Mouse (Mus musculus) heart, embryonic 15.5 days (tissue): ENCODE measurements around the gene Vrk1. TPM values are rescaled to one million over a fixed set of nuclear protein-coding genes. Genes with fewer than 3 reads are reported as not detected.
A peak's percentile ranks its signal among the peaks of the same experiment; 100 is the strongest.

Experiments
- ATAC-seq: fragments of 200-750 bp; cut with Nextera tagmentation; replicated peaks from 2 replicates; pipeline ENCODE4 v1.8.0; 2017; ENCODE audit warnings: low read depth, moderate TSS enrichment; ENCODE audit not compliant: insufficient number of reproducible peaks, insufficient read depth, low FRiP score
- H3K27ac ChIP-seq: fragments of 300-500 bp; sonication (generic); 2 replicates; pipeline ENCODE4 v1.5.1; 2015; ENCODE audit warnings: mild to moderate bottlenecking, inconsistent platforms
- H3K27me3 ChIP-seq: fragments of 300-500 bp; sonication (generic); 2 replicates; pipeline ENCODE4 v1.6.1; 2015; ENCODE audit warnings: inconsistent platforms
- H3K36me3 ChIP-seq: fragments of 300-500 bp; sonication (generic); 2 replicates; pipeline ENCODE4 v1.6.1; 2015; ENCODE audit warnings: mild to moderate bottlenecking, inconsistent platforms
- H3K4me1 ChIP-seq: fragments of 300-500 bp; sonication (generic); replicated peaks from 2 replicates; pipeline ENCODE4 v1.6.1; 2015; ENCODE audit warnings: inconsistent platforms
- H3K4me2 ChIP-seq: fragments of 300-500 bp; sonication (generic); 2 replicates; pipeline ENCODE4 v1.6.1; 2015; ENCODE audit warnings: inconsistent platforms, mild to moderate bottlenecking, moderate library complexity
- H3K4me3 ChIP-seq: fragments of 300-500 bp; sonication (generic); 2 replicates; pipeline ENCODE4 v1.5.1; 2015; ENCODE audit warnings: mild to moderate bottlenecking, inconsistent platforms
- H3K9ac ChIP-seq: fragments of 300-500 bp; sonication (generic); 2 replicates; pipeline ENCODE4 v1.6.1; 2015; ENCODE audit warnings: mild to moderate bottlenecking, inconsistent platforms
- H3K9me3 ChIP-seq: fragments of 300-500 bp; sonication (generic); replicated peaks from 2 replicates; pipeline ENCODE4 v1.6.1; 2016; ENCODE audit warnings: inconsistent platforms
- WGBS: fragments of 180-500 bp; shearing (Covaris S2); methylation state at CpG from one replicate; pipeline ENCODE4 v1.1.7; 2015; ENCODE audit warnings: mixed read lengths; 5-methylcytosine and 5-hydroxymethylcytosine counted together
- polyA plus RNA-seq: library from polyadenylated mRNA; unstranded; fragments of >200 nt; fragmentation: Nextera tagmentation; extraction: Ambion mirVana; gene quantifications from 2 replicates; pipeline ENCODE4 v1.2.1, GENCODE M21; 2015

Vrk1 gene
- polyA plus RNA-seq, 1 experiment from 2014 or later: 36.7 TPM

DNA sequence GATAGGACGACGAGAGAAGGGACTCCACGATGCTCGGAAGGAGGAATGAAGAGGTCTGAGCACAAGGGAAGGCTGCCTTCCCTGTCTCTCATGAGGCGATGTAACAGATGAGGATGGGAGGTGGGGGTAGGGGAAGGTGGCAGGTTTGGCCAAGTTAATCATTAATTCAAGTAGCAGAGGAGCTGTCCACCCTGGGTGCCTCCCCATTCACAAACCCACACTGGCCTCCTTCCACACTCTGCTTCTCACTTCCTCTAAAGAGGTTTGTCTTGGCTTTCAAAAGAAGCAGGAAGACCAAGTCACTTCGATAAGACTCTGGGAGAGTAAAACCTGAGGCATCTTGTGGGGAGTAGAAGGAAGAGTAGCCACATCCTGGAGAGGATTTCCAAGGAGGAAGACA, 5.3 kb upstream of the Vrk1 start:
- Histone ChIP-seq H3K4me3 (no peak overlapping the region), H3K9me3 (no peaks in the 10 kb centered on the region), H3K4me2 (no peak overlapping the region), H3K4me1 (peaks cover 13% of the 10 kb centered on the region), H3K36me3 (no peaks in the 10 kb centered on the region), H3K9ac (no peak overlapping the region), H3K27me3 (no peaks in the 10 kb centered on the region), H3K27ac (no peak overlapping the region)
- WGBS: 51% methylated on average over 6 of the region's 6 CpGs
- no peak for ATAC-seq

GRCm38 (mm10) chr12:106006218-106006617, 3.8 kb upstream of the Vrk1 start:
- H3K27ac ChIP-seq: no peak overlapping the region
- H3K27me3 ChIP-seq: no peaks in the 10 kb centered on the region
- no peaks in the 10 kb centered on the region for H3K9me3 ChIP-seq
- H3K4me2 ChIP-seq: no peak overlapping the region
- no peak overlapping the region for H3K9ac ChIP-seq
- H3K4me1 ChIP-seq: peaks cover 19% of the 10 kb centered on the region
- H3K4me3 ChIP-seq: no peak overlapping the region
- no peak for ATAC-seq
- WGBS: 74% methylated on average over 6 of the region's 6 CpGs
- no peaks in the 10 kb centered on the region for H3K36me3 ChIP-seq

GRCm38 (mm10) chr12:106008348-106009050, 1.5 kb upstream of the Vrk1 start:
- peak; percentile 60 for ATAC-seq
- Histone ChIP-seq H3K4me3 (no peak overlapping the region), H3K4me2 (0 out of 2 replicates have a peak overlapping the region, but pooled peaks have one; percentile 9), H3K27ac (peak overlapping the region; percentile 82), H3K9me3 (no peaks in the 10 kb centered on the region), H3K4me1 (peaks cover 23% of the 10 kb centered on the region), H3K27me3 (no peaks in the 10 kb centered on the region), H3K9ac (no peak overlapping the region), H3K36me3 (no peaks in the 10 kb centered on the region)
- 51% methylated on average over 22 of the region's 22 CpGs for WGBS

- no peak for ATAC-seq
Observed at GRCm38 (mm10) chr12:106009122-106009870, 732 bp upstream of the Vrk1 start.

GRCm38 (mm10) chr12:106012161-106012560, 2.1 kb downstream of the Vrk1 start:
- Histone ChIP-seq H3K36me3 (peaks cover 3% of the 10 kb centered on the region; the same call in 1 of the 2 replicates), H3K27ac (no peak overlapping the region), H3K4me3 (no peak overlapping the region), H3K4me2 (no peak overlapping the region), H3K27me3 (no peaks in the 10 kb centered on the region), H3K9me3 (no peaks in the 10 kb centered on the region), H3K9ac (no peak overlapping the region), H3K4me1 (peaks cover 23% of the 10 kb centered on the region)
- 77% methylated on average over 2 of the region's 2 CpGs for WGBS
- no peak for ATAC-seq

More at GRCm38 (mm10) chr12:106009122-106009870, 732 bp upstream of the Vrk1 start:
- H3K4me3 ChIP-seq: peak overlapping the region; percentile 86
- H3K27me3 ChIP-seq: no peaks in the 10 kb centered on the region
- H3K9ac ChIP-seq: no peak overlapping the region
- peak overlapping the region; percentile 84 for H3K4me2 ChIP-seq
- peak overlapping the region; percentile 82 for H3K27ac ChIP-seq
- no peaks in the 10 kb centered on the region for H3K36me3 ChIP-seq
- WGBS: 81% methylated on average over 12 of the region's 12 CpGs
- no peaks in the 10 kb centered on the region for H3K9me3 ChIP-seq
- peaks cover 23% of the 10 kb centered on the region for H3K4me1 ChIP-seq

DNA sequence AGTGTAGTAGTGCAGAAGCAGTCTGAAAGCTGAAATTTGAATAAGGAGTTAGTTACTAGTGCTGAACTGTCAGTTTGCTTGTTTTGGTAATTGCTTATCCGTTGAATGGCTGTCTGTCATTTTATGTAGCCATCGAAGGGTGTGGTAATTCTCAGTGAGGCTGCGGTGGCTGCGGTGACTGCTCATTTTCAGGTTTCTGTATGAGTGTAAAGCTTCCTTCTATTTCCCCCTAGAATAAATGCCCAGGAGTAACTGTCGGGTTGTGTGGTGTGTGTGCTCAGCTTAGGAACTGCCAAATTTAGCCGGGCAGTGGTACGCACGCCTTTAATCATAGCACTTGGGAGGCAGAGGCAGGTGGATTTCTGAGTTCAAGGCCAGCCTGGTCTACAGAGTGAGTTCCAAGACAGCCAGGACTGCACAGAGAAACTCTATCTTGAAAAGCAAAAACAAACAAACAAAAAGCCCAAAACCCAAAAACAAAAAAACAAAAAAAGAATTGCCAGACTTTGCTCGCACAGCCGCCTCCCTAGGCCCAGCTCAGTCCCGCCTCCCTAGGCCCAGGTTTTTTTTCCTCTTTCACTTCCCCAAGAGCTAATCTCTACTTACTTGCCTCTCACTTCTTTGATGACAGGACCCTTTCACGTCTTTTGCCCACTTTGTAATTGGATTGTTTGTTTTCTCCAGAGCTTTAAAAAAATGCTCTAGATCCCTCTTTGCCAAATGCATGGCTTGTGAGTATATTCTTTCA, 6.4 kb downstream of the Vrk1 start:
- Histone ChIP-seq H3K4me2 (no peak overlapping the region), H3K27me3 (no peaks in the 10 kb centered on the region), H3K27ac (no peak overlapping the region), H3K4me1 (peaks cover 2% of the 10 kb centered on the region), H3K9ac (no peak overlapping the region), H3K36me3 (peaks cover 3% of the 10 kb centered on the region; the same call in 1 of the 2 replicates), H3K9me3 (no peaks in the 10 kb centered on the region), H3K4me3 (no peak overlapping the region)
- no peak for ATAC-seq
- 83% methylated on average over 12 of the region's 12 CpGs for WGBS

DNA sequence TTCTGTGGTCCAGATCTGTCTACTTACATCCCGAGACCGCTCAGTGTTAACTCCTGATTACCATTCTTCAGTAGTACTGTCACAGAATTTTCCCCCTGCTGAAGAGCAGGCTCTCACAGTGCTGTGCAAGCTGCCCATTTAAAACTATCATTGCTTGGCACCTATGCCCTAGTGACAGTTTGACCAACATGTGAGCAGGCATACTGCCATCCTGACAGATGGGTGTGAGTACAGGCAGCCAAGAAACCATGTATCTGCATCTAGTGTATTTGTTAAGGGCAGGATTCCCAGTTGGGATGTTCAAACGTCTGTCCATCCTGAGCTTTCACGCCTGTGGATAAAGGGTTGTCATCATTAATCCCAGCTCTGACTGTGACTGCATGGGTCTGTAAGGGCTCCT, 10.0 kb downstream of the Vrk1 start:
- peaks cover 5% of the 10 kb centered on the region; the same call in 1 of the 2 replicates for H3K4me1 ChIP-seq
- no peak overlapping the region for H3K9ac ChIP-seq
- peaks cover 3% of the 10 kb centered on the region; the same call in 1 of the 2 replicates for H3K36me3 ChIP-seq
- no peak overlapping the region for H3K27ac ChIP-seq
- no peaks in the 10 kb centered on the region for H3K9me3 ChIP-seq
- no peaks in the 10 kb centered on the region for H3K27me3 ChIP-seq
- H3K4me2 ChIP-seq: no peak overlapping the region
- H3K4me3 ChIP-seq: no peak overlapping the region
- ATAC-seq: no peak
- WGBS: 79% methylated on average over 4 of the region's 4 CpGs

GRCm38 (mm10) chr12:106023652-106024051, 13.6 kb downstream of the Vrk1 start:
- Histone ChIP-seq H3K27me3 (no peaks in the 10 kb centered on the region), H3K36me3 (no peaks in the 10 kb centered on the region), H3K4me2 (no peak overlapping the region), H3K4me3 (no peak overlapping the region), H3K9ac (no peak overlapping the region), H3K9me3 (no peaks in the 10 kb centered on the region), H3K27ac (no peak overlapping the region), H3K4me1 (peaks cover 5% of the 10 kb centered on the region; the same call in 1 of the 2 replicates)
- ATAC-seq: no peak
- 63% methylated on average over 9 of the region's 9 CpGs for WGBS

DNA sequence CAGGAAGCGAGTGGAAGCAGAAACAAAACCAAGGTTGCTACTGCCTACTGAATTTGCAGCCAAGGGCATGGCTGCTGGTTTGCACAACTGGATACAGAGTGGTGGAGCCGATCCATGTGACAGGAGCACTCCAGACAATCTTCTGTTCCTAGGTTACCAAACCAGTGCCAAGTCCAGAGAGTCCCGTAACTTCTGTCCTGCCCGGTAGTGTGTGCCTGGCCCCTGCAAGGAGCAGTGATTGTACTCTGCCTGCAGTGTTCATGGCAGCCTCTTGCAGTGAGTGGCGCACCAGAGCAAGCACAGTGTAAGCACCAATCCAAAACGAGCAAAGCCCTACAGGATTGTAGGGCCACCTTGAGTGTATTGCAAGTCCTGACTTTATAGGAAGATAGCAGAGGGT, 15.4 kb downstream of the Vrk1 start:
- ATAC-seq: no peak
- 60% methylated on average over 6 of the region's 6 CpGs for WGBS
- Histone ChIP-seq H3K4me3 (no peak overlapping the region), H3K27ac (no peak overlapping the region), H3K36me3 (no peaks in the 10 kb centered on the region), H3K27me3 (no peaks in the 10 kb centered on the region), H3K9ac (no peak overlapping the region), H3K4me1 (peaks cover 17% of the 10 kb centered on the region), H3K4me2 (no peak overlapping the region), H3K9me3 (no peaks in the 10 kb centered on the region)

DNA sequence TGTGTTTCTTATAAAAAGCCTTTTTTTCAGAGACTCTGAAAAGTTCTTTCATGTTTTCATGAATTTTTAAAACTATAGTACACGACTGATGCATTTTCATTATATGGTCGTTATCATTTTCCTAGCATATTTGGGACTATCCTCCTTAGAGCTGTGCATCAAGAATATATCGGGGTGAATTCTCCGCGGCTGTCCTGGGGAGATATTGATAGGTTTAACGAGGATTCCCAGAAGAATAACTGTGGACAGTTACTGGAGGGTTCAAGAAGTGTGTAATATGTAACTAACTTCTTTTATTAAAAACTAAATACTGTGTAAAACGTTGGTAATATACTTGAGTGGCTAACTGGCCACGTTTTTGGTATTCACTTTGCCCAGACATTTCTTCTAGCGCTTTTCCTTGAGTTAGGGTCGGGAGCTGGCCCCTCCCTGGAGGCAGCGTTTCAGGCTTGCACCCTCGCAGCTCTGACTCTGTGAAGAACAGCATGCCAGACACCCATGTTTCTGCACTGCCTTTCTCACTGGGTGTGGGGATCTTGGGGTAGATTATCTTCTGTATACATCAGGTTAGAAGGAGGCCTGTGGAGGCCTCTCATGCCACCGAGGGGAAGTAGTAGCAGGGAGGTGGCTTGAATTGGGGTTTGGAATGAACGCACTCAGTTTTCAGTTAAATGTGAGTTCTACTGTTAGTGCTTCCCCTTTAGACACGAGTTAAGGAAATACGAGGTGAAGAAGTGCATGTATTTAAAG, 16.5 kb downstream of the Vrk1 start:
- Histone ChIP-seq H3K4me1 (peaks cover 22% of the 10 kb centered on the region), H3K27me3 (no peaks in the 10 kb centered on the region), H3K9ac (no peak overlapping the region), H3K36me3 (no peaks in the 10 kb centered on the region), H3K4me3 (no peak overlapping the region), H3K4me2 (no peak overlapping the region), H3K27ac (no peak overlapping the region), H3K9me3 (no peaks in the 10 kb centered on the region)
- no peak for ATAC-seq
- 80% methylated on average over 16 of the region's 16 CpGs for WGBS

- no peak overlapping the region for H3K4me2 ChIP-seq
- no peaks in the 10 kb centered on the region for H3K27me3 ChIP-seq
- H3K4me3 ChIP-seq: no peak overlapping the region
- no peaks in the 10 kb centered on the region for H3K9me3 ChIP-seq
- no peaks in the 10 kb centered on the region for H3K36me3 ChIP-seq
- 74% methylated on average over 5 of the region's 5 CpGs for WGBS
- no peak for ATAC-seq
- H3K27ac ChIP-seq: no peak overlapping the region
- peaks cover 25% of the 10 kb centered on the region for H3K4me1 ChIP-seq
- H3K9ac ChIP-seq: no peak overlapping the region
Observed at GRCm38 (mm10) chr12:106027372-106027771, 17.3 kb downstream of the Vrk1 start.
